Comparison of ENCODE assay signal across 8 mouse cellular contexts in genomic region chr4:44166702-44167396, GRCm38 (mm10).
DNase-seq lines count a peak whose midpoint lies in the region; ATAC-seq and TF ChIP-seq lines count a peak whose summit lies in the region.

No protein-coding gene starts in this region.

- H3K9ac ChIP-seq in liver, embryonic 12.5 days, result peak overlapping the region; percentile 92

- ATAC-seq in liver, embryonic 12.5 days, result no peak

- no peaks in the 10 kb centered on the region for H3K9me3 ChIP-seq in liver, embryonic 12.5 days (replicated peaks)

- H3K4me3 ChIP-seq in thymus, adult 2 months (ENCODE audit: control insufficient read depth, insufficient read depth, low read length), result peak overlapping the region; percentile 90
- H3K4me3 ChIP-seq in liver, embryonic 12.5 days, result peak overlapping the region; percentile 86

- WGBS in thymus, adult 2 months, result 2% methylated on average over 20 of the region's 20 CpGs
- WGBS in liver, embryonic 12.5 days (ENCODE audit: insufficient replicate concordance), result 3% methylated on average over 20 of the region's 20 CpGs

- H3K4me2 ChIP-seq in liver, embryonic 12.5 days, result peak overlapping the region; percentile 79

- TF ChIP-seq CTCF in thymus, adult 2 months (IDR thresholded peaks at IDR 0.05; ENCODE audit: borderline replicate concordance, control insufficient read depth, extremely low read depth, insufficient read depth, low read length, poor library complexity), result no peak

- no peaks in the 10 kb centered on the region for H3K27me3 ChIP-seq in thymus, adult 2 months (ENCODE audit: control insufficient read depth, insufficient read depth, low read length)
- no peaks in the 10 kb centered on the region for H3K27me3 ChIP-seq in liver, embryonic 12.5 days (replicated peaks)

- H3K27ac ChIP-seq in thymus, adult 2 months (ENCODE audit: control insufficient read depth, insufficient read depth, low read length), result peak overlapping the region; percentile 92
- peak overlapping the region; percentile 99 for H3K27ac ChIP-seq in liver, embryonic 12.5 days

- peaks cover 4% of the 10 kb centered on the region; the same call in 1 of the 2 replicates for H3K4me1 ChIP-seq in thymus, adult 2 months (replicated peaks; ENCODE audit: control insufficient read depth, insufficient read depth, low read length)
- H3K4me1 ChIP-seq in liver, embryonic 12.5 days, result peaks cover 59% of the 10 kb centered on the region

- H3K36me3 ChIP-seq in thymus, adult 2 months (ENCODE audit: control insufficient read depth, insufficient read depth, low read length), result no peaks in the 10 kb centered on the region
- no peaks in the 10 kb centered on the region for H3K36me3 ChIP-seq in liver, embryonic 12.5 days

- peak; percentile 5 for DNase-seq in embryo, embryonic 10.5 days (ENCODE audit: low spot score)
- DNase-seq in embryo, embryonic 9.5 days (ENCODE audit: extremely low spot score), result no peak
- no peak for DNase-seq in thymus, adult 2 months
- DNase-seq in thymus, postnatal 36 days, result no peak
- DNase-seq in retina, postnatal 1 day, result no peak
- no peak for DNase-seq in layer of hippocampus, postnatal 25 days (ENCODE audit: extremely low spot score in 1 of 2, low spot score in 1 of 2)
- no peak for DNase-seq in ovary, adult 18-20 months (ENCODE audit: low spot score)

- no peak for TF ChIP-seq POLR2A in thymus, adult 2 months (IDR thresholded peaks at IDR 0.05; ENCODE audit: control insufficient read depth, extremely low read depth, insufficient read depth, low read length, poor library complexity)
